ENCODE assay signal across 21 mouse cellular contexts in genomic region chr17:32434324-32434723, GRCm38 (mm10). TPM values are rescaled to one million over a fixed set of nuclear protein-coding genes. Genes with fewer than 3 reads are reported as not detected.
DNase-seq lines count a peak whose midpoint lies in the region; ATAC-seq and TF ChIP-seq lines count a peak whose summit lies in the region.
"Had no signal": no experiment of that assay in that cellular context is flagged by ENCODE, and none has a peak within 500 bp of the region (broad histone marks: within the 10 kb centered on the region; RNA-seq: fewer than 3 reads in every experiment).

No protein-coding gene starts in this region.

- TF ChIP-seq CTCF in liver, postnatal 0 days (IDR thresholded peaks at IDR 0.05; ENCODE audit: low read depth), result no peak

- H3K27me3 ChIP-seq in heart, embryonic 11.5 days (ENCODE audit: control insufficient read depth, insufficient read depth, low read length), result 0 out of 2 replicates have a peak, but pooled peaks cover under 1% of the 10 kb centered on the region
- no peaks in the 10 kb centered on the region for H3K27me3 ChIP-seq in liver, postnatal 0 days (ENCODE audit: insufficient read depth, low read length)
- H3K27me3 ChIP-seq: embryonic facial prominence, embryonic 13.5 days; forebrain, embryonic 13.5 days; intestine, embryonic 15.5 days had no signal

- no peak overlapping the region for H3K4me2 ChIP-seq in heart, embryonic 11.5 days
- H3K4me2 ChIP-seq in liver, postnatal 0 days (ENCODE audit: low read depth, low read length), result no peak overlapping the region
- H3K4me2 ChIP-seq: embryonic facial prominence, embryonic 13.5 days; forebrain, embryonic 13.5 days; heart, embryonic 15.5 days; hindbrain, embryonic 14.5 days; intestine, embryonic 15.5 days had no signal

- no peaks in the 10 kb centered on the region for H3K36me3 ChIP-seq in heart, embryonic 11.5 days (ENCODE audit: control insufficient read depth, insufficient read depth, low read length)
- H3K36me3 ChIP-seq in liver, postnatal 0 days (replicated peaks; ENCODE audit: insufficient read depth, low read length), result no peaks in the 10 kb centered on the region
- H3K36me3 ChIP-seq: embryonic facial prominence, embryonic 13.5 days; heart, embryonic 15.5 days; hindbrain, embryonic 10.5 days; intestine, embryonic 15.5 days had no signal

- no peak for TF ChIP-seq EP300 in liver, postnatal 0 days (IDR thresholded peaks at IDR 0.05; ENCODE audit: low read depth)

- no peak overlapping the region for H3K4me3 ChIP-seq in heart, embryonic 11.5 days (ENCODE audit: low read depth, low read length)
- no peak overlapping the region for H3K4me3 ChIP-seq in liver, postnatal 0 days (ENCODE audit: low read depth, low read length)
- H3K4me3 ChIP-seq: embryonic facial prominence, embryonic 13.5 days; forebrain, embryonic 13.5 days; heart, embryonic 15.5 days; hindbrain, embryonic 10.5 days; intestine, embryonic 15.5 days had no signal

- DNase-seq in heart, adult 11 months, result peak; percentile 91
- peak; percentile 16 for DNase-seq in kidney, postnatal 10 days
- no peak for DNase-seq in kidney, postnatal 14 days
- peak; percentile 34 for DNase-seq in lung, postnatal 14 days
- DNase-seq in lung, postnatal 25 days (ENCODE audit: low spot score), result no peak
- peak; percentile 53 for DNase-seq in lung, postnatal 36 days
- no peak for DNase-seq in liver, postnatal 0 days
- DNase-seq: adrenal gland, postnatal 10 days; cerebellum, adult 11-12 months; cerebellum, adult 9-10 months; cerebellum, postnatal 36 days; forebrain, postnatal 0 days; gastrocnemius, postnatal 14 days had no signal

- 49% methylated on average over 4 of the region's 4 CpGs for WGBS in heart, embryonic 11.5 days (ENCODE audit: insufficient replicate concordance)
- 59% methylated on average over 4 of the region's 4 CpGs for WGBS in liver, postnatal 0 days (ENCODE audit: insufficient replicate concordance)

- no peaks in the 10 kb centered on the region for H3K9me3 ChIP-seq in heart, embryonic 11.5 days (replicated peaks; ENCODE audit: control insufficient read depth, low read length)
- H3K9me3 ChIP-seq in liver, postnatal 0 days (ENCODE audit: low read length), result no peaks in the 10 kb centered on the region
- H3K9me3 ChIP-seq: embryonic facial prominence, embryonic 13.5 days; forebrain, embryonic 13.5 days; heart, embryonic 15.5 days; hindbrain, embryonic 10.5 days; intestine, embryonic 15.5 days had no signal

- no peaks in the 10 kb centered on the region for H3K4me1 ChIP-seq in heart, embryonic 11.5 days (ENCODE audit: control insufficient read depth, insufficient read depth, low read length)
- no peaks in the 10 kb centered on the region for H3K4me1 ChIP-seq in liver, postnatal 0 days (ENCODE audit: insufficient read depth)
- H3K4me1 ChIP-seq: embryonic facial prominence, embryonic 13.5 days; forebrain, embryonic 13.5 days; heart, embryonic 15.5 days; hindbrain, embryonic 10.5 days; intestine, embryonic 15.5 days had no signal

- H3K9ac ChIP-seq in heart, embryonic 11.5 days (ENCODE audit: low read depth, low read length), result no peak overlapping the region
- H3K9ac ChIP-seq in liver, postnatal 0 days (replicated peaks), result no peak overlapping the region
- H3K9ac ChIP-seq: embryonic facial prominence, embryonic 13.5 days; forebrain, embryonic 13.5 days; forebrain, postnatal 0 days; heart, embryonic 15.5 days; hindbrain, embryonic 14.5 days; intestine, embryonic 15.5 days had no signal

- H3K27ac ChIP-seq in heart, embryonic 11.5 days (ENCODE audit: low read depth, low read length), result no peak overlapping the region
- no peak overlapping the region for H3K27ac ChIP-seq in liver, postnatal 0 days (ENCODE audit: low read depth)
- H3K27ac ChIP-seq: embryonic facial prominence, embryonic 13.5 days; forebrain, embryonic 13.5 days; heart, embryonic 15.5 days; hindbrain, embryonic 10.5 days; hindbrain, embryonic 14.5 days; intestine, embryonic 15.5 days had no signal

- no peak for ATAC-seq in heart, embryonic 11.5 days (replicated peaks; ENCODE audit: insufficient number of reproducible peaks, low FRiP score, low TSS enrichment)
- ATAC-seq in liver, postnatal 0 days, result no peak
- ATAC-seq: forebrain, embryonic 13.5 days; forebrain, postnatal 0 days; intestine, embryonic 15.5 days had no signal

RNA-seq across cellular contexts. Expression of gene Pglyrp2, which starts 10.4 kb away (rescaled TPM):
- polyA plus RNA-seq in heart, embryonic 11.5 days (2014; fragmentation: Nextera tagmentation; extraction: Ambion mirVana), result 0.34 TPM in 1 of 2 replicates, not detected in the other
- polyA plus RNA-seq in liver, postnatal 0 days (2015; fragmentation: Nextera tagmentation; extraction: Ambion mirVana), result 48.4 and 53.7 TPM in 2 replicates
- polyA plus RNA-seq: C2C12; forebrain, embryonic 13.5 days; forebrain, postnatal 0 days; hindbrain, embryonic 10.5 days; hindbrain, embryonic 14.5 days had no signal

RNA-seq across cellular contexts. Expression of gene Cyp4f39, which starts 18.2 kb away (rescaled TPM):
- not detected in 2 replicates for polyA plus RNA-seq in heart, embryonic 11.5 days (2014; fragmentation: Nextera tagmentation; extraction: Ambion mirVana)
- 0.22 and 0.32 TPM in 2 replicates for polyA plus RNA-seq in liver, postnatal 0 days (2015; fragmentation: Nextera tagmentation; extraction: Ambion mirVana)

RNA-seq across cellular contexts. Expression of gene Rasal3, which starts 30.9 kb away (rescaled TPM):
- polyA plus RNA-seq in heart, embryonic 11.5 days (2014; fragmentation: Nextera tagmentation; extraction: Ambion mirVana), result 0.94 and 1.3 TPM in 2 replicates
- 2.9 and 3.1 TPM in 2 replicates for polyA plus RNA-seq in liver, postnatal 0 days (2015; fragmentation: Nextera tagmentation; extraction: Ambion mirVana)
- polyA plus RNA-seq: C2C12 had no signal

RNA-seq across cellular contexts. Expression of gene Wiz, which starts 45.1 kb away (rescaled TPM):
- polyA plus RNA-seq in heart, embryonic 11.5 days (2014; fragmentation: Nextera tagmentation; extraction: Ambion mirVana), result 16.2 and 17.6 TPM in 2 replicates
- 2.7 and 3.2 TPM in 2 replicates for polyA plus RNA-seq in liver, postnatal 0 days (2015; fragmentation: Nextera tagmentation; extraction: Ambion mirVana)

Comparison
In these comparisons a context has a peak if more than half of its experiments do, and no peak if none do; other contexts are left out.
1. DNase-seq: peak in heart, adult 11 months (single experiment), kidney, postnatal 10 days (single experiment), lung, postnatal 14 days (single experiment) and lung, postnatal 36 days (single experiment); none in kidney, postnatal 14 days (single experiment), lung, postnatal 25 days (single experiment) and liver, postnatal 0 days (single experiment).
2. RNA of gene Pglyrp2, which starts 10.4 kb away (polyA plus RNA-seq): 48.4 to 53.7 TPM in liver, postnatal 0 days; 0.34 TPM in heart, embryonic 11.5 days; every median in the first group is over 10 times any median in the second.